Mouse (Mus musculus) c-Kit-positive CD71-positive TER-119-positive erythroid progenitor cells, embryonic 14.5 days (primary cell): ENCODE measurements around the gene Zp2.

Experiments
- DNase-seq: peaks from one replicate; pipeline ENCODE4 v3.0.0-alpha.2; 2013; ENCODE audit warnings: low spot score

Gene Zp2

DNA sequence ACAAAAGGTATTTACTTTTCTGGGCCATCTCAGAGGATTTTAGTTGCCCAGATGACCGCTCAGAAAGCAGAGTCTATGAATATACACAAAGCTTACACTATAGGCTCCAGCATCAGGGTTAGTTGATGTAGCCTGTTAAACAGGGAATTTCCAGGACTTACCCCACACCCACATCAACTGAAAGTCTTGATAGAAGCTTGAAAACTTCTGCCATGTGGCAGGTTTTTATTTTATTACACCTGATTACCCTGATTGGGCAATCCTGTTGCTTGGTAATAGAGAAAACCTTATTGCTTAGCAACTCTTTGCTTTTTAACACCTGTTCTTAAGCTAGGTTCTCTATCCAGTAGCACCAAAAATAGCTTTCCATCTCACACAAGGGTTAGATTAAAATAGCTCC is 2.3 kb downstream of the Zp2 start:
- DNase-seq: no peak

DNA sequence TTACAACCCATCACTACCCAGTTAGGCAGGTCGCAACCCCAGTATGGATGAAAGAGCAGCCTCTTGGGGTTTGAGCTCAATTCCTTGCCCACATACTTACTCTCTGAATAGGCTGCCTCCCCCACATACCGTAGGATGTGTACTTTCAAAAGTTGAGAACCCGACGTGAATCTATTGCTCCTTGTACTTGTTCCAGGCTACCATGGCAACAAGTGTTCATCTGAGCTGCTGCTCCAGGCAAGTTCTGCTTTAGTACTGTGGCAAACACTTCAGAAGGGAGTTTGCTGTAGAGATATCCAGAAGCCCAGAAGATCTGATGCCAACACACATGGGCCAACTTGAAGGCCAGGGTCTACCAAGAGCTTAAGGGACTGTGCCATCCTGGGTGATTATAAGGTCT is 16.1 kb downstream of the Zp2 start:
- DNase-seq: no peak

DNA sequence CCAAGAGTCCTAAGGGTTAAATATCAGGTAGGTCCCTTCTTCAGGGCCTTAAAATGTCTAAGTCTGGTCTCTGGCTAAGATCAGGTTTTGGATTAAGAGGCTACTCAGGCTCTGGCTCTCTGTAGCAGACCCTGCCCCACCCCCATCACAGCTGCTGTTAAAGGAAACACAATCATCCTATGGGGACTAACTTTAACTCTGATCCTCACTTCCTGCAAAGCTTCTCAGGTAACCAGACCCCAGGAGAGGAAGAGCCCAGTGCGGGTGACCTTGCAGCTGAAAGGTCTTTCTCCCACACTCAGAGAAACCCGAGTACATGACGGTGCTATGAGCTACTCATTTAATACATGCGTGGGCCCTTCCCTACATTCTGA is 17.4 kb downstream of the Zp2 start:
- no peak for DNase-seq

DNA sequence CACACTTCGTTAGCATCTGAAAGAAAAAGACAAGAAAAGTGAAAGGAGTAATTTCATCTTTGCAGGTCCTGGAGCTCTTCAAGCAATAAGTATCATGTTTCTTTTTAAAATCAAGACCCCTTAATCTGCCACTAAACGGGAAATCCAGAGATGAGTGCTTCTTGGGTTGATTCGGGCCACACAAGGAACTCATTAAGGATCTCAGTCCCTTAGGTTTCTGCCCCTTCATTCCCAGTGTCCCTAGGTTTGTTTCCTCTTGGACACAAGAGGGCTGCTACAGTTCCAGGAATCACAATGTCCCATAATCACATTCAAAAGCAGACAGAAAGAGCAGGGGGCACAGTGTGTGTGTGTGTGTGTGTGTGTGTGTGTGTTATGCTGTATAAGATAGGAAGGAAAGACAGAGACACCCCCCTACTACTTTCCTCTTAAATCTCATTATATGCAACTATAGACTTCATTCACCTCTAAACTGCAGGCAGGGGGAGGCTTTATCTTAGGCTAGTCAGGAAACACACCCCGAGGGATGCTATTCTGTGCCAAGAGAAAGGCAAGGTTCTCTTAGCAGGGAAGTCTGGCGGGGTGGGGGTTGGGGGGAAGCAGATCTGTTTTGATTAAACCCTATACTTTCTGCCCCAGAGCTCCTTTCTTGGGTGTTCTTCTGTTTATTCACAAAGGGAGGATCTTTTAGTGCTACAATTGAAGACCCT is 18.0 kb downstream of the Zp2 start:
- DNase-seq: no peak

DNA sequence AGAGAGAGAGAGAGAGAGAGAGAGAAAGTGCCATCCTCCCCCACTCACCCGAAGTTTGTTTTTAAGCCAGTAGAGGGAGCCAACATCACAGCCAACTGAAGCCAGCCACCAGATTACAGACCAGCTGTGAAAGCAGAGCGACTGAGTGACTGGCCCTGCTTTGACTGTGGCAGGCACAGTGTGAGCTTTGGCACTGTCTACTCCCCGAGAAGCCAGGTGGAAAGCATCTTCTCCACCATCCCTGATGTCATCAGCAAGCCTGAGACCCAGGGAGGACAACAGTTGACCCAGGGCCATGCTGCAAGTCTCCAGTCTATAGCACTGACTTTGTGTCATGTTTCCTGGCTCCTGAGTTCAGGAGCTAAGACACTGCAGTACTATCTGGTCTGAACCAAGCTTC is 20.2 kb downstream of the Zp2 start:
- DNase-seq: no peak

DNA sequence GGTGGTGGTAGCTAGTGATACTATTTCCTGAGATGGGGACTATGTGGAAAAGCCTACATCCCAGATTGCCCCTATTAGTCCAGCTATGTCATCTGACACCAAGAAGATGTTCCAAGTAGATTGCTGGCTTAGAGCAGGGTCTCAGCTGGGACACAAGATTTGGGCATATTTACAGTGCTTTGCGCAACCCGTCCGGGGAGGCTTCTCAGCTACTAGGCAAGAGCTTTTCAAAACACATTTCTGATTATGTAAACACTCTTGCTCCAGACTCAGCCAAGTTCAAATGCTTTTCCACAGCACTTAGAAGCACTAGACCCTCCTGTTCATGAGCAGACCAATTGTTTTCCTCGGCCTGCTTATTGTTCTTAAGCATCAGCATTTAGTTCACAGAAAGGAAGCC is 21.3 kb downstream of the Zp2 start:
- no peak for DNase-seq

DNA sequence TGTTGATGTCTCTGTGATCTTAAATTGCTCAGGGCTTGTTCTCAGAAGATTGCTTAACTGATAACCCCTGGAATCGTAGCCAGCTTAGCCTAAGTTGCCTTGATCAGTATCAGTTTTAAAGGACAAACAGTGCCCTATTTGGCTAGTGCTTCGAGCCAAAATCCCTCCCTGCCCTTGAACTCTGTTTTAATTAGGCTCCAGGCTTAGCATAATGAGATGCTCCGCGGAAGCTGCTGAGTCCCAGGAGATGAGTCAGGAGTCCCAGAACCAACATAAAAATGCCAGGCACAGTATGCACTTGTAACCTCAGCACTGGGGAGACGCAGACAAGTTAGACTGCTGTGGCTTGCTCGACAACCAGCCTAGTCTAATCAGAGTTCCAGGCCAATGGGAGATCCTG is 27.6 kb downstream of the Zp2 start:
- no peak for DNase-seq

DNA sequence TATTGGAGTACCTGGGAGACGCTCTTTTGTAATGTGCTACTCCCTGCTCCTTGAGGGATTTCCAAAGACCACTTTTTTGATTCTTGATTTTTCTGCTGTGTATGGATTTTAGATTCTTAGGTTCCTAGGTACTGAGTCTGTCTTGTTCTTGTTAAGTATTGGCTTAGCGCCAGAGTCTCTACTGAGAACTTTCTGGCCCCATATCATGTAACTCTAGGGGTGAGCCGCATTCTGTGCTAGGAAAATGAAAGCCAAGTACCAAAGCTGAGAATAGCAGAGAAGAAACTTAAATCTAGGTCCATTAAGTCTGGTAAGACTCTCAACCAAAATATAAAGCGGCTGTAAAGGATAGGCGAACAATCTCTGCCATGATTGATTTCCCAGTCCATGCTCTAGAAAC is 28.1 kb downstream of the Zp2 start:
- DNase-seq: no peak

DNA sequence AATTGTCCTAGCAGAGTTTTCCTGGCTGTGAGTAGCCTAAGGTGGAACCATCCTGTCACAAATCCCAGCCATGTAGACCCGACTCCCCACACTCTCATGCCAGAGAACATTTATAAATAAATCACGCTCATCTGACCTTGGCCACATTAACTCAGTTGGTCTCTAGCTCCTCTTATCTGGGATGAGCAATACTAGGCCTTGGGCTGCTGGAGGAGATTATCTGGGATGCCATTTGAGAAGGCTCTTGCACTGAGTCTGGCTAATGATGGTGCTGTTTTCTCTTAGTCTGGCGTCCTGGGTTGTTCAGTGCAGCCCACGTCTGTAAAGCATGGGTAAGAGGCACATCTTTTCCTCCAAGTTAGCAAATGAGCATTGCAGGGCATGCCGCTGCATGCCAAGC is 35.4 kb downstream of the Zp2 start:
- DNase-seq: no peak

DNA sequence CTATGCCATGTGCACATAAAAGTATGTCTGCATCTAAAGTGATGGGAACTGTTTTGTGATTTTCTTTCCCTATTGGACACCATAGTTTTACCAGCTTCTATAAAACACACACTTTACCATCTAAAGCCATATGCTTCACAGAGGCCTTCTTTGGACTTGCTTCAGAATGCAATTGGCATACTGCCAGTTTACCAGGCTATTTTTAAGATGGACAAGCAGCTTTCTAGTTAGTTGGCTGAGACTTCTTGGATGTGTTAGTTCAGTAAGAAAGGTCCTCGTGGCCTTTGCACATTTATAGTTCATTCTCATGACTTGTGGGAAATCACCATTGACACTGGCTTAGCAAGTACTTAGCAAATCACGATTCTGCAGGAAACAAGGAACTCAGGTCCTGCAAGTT is 38.7 kb downstream of the Zp2 start:
- no peak for DNase-seq

DNA sequence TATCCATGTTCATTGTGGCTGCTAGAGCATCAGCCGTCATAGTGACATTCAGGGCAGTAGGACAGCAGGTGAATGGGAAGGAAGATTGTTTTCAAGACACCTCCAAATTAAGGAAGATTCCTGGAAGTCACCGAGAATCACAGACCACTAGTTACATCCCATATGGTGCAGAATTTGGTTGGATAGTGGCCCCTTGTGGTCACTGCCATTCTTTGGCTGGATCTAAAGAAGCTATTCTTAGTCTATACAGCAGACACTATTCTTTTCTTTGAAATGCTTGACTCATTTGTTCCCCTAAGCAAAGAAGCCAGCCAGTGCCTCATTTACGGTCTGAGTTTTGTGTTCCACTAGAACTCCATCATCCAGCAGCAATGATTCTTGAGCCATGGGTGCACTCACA is 40.1 kb downstream of the Zp2 start:
- no peak for DNase-seq

DNA sequence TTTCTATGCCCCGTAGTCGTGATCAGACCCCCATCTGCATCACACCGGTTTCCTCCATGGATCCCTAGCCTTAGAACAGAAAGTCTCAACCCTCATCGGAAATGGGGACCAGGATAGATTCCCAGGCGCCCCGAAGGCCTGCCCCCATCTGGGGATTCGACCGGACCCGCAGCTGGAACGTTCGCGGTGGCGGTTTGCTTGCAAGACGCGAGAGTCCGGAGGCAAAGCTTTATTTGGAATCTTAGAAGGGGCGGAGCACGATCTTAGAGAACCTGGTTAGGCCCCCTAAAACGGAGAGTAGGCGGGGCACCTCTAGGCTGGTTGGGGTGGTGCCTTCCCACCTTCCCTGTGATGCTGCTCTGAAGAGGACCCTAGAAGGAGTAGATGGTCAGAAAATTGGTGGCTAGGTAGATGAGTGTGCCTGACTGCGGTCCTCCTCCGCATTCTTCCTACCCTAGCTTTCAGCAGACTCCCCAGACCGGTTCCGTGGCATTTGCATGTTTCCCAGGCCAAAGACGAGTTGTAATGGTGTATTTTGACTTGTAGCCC is 42.0 kb downstream of the Zp2 start:
- no peak for DNase-seq

DNA sequence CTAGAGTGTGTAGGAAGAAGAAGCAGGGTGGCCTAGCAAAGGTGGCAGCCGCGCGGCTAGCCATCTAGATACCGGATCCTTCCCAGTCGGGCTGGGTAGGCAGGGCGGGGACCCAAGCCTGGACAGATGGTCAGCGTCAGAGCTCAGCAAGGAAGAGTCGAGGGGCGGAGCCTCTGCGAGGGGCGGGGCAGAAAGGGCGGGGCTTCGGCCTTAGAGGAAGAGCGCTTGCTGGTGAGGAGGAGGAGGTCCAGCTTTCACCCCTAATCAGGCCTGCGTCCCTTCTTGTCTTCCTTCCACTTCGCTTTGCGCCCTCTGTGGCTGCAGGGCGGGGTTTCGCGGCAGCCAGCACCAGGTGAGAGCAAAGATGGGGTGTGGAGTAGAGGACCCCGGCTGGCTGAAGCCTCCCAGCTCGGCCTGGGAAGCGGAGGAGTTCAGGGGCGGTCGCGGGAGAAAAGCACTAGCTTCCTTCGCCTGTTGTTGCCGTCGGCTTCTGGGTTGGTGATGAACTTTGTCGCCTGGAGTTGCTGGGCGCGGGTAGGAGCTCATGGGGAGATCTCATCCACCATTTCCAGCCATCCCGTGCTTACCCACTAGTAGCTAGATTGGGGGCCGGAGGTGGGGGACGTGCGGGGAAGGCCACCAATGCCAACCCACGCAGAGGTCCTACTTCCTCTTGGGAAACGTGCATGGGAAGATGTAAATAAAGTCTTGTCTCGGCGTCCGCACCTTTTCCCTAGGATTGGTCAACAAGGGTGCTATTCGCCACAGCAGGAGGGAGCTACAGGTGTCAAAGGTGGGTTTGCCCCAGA is 42.7 kb downstream of the Zp2 start, which contains the start of gene Tmem159:
TSS of gene Tmem159 (plus strand) at position 190 of the 809 bp plus-strand sequence.
- DNase-seq: peak; percentile 30

DNA sequence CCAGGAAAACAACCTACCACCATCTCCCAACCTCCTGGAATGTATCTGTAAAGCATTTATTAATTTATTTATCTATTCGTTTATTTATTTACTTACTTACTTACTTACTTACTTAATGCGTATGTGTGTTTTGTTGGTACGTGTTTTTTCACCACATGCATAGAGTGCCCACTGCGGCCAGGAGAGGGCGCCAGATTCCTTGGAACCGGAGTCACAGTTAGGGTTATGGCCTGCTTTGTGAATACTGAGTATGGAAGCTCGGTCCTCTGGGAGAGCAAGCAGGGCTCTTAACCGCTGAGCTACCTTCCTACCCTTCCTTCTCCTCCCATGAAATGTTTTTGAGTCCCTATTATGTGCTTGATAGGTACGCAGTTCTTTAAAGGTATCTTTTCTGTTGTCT is 46.7 kb downstream of the Zp2 start:
- peak; percentile 46 for DNase-seq

DNA sequence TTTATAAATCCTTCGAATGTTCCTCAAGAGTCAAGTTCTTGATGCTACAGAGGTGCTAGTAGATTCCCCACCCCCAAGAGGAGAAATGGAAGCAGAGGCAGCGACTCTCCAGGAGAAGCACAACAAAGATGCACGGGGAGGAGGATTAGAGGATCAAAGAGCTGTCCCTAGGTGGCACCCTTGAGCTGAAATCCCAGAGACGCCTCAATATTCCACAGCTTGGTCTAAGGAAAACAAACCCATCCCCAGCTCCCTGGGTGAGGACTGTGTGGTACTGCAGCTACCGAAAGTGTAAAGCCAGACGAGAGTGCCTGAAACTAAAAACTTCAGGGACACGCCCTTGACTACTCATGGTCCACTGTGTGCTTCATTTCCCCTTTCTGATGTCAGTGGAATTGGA is 47.2 kb downstream of the Zp2 start:
- no peak for DNase-seq

DNA sequence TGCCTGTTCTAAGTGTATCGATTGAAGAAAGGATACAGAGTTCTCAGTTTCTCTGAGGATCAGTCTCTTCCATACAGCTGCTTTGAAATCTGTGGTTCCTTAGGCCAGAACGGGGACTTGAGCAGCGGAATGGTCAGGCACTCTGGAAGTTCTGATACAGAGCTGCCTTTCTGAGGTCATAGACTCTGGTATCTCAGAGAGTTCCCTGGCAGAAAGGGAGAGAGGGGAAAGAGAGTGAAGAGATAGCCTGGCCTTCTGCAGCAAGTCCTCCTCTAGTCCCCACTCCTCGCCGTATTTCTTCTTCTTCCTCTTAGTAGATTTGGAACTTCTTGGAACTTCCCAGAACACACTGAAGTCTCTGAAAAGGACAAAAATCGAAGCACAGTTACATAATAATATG is 49.9 kb downstream of the Zp2 start, which contains the start of gene Dnah3:
TSS of gene Dnah3 (minus strand) at position 101 of the 400 bp plus-strand sequence.
- no peak for DNase-seq

DNA sequence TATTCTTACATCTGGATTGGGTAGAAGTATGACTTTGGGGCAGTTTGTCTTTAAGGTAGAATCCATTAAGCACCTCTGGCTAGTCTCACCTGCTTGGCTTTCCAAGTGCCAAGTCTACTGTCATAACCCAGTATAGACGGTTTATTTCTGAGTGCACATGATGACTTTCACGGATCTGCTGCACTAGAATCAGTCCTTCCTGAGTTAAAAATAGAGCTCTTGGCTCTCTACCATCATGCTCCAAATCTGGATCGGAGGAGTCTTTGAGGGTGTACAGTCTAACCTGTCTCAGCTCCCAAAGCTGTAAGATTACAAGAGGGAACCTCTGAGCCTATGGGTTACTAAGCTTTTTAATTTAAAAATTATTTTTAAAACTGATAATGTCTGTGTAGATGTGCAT is 50.9 kb downstream of the Zp2 start:
- no peak for DNase-seq

DNA sequence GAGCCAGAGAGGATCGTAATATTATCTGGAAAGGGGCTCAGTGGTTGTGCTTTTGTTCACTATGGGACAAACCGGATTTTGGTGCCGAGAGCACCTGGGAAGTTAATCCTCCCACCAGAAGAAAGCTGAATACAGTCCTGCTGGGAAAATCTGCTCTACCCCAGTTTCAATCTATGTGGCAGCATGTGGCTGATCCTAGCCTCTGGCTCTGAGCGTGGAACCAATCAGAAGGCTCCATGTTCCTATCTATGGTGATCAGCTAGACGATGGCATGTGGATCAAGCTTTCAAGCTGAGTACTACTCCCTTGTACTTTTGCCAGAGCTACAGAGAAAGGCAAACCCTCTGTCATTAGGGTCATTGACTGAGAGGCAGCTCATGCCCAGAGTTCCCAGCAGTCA is 52.1 kb downstream of the Zp2 start:
- no peak for DNase-seq

DNA sequence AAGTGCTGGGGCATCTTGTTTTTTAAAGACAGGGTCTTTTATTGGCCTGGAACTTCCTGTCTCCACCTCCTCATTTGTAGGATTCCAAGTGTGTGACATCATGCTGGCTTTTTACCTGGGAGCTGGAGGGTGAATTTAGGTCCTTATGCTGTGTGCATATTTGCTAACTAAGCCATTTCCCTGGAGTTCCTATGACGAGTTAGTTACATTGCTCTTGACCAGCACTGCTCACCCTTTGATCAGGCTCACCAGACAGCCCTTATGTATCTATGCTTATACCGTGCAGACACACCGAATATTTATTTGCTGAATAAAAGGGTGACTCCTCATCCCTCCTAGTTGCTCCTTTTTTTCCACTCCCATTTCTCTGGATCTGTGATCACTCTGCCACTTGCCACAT is 64.9 kb downstream of the Zp2 start:
- no peak for DNase-seq
